Mouse (Mus musculus) right cerebral cortex, postnatal 10 days (tissue): ENCODE results near the gene Hoxc9.
A peak's percentile ranks its signal among the peaks of the same experiment; 100 is the strongest.

Experiments used
- DNase-seq, 2 experiments: peaks; one replicate each; pipeline ENCODE4 v3.0.0; 2021; ENCODE audit warnings: low spot score in 2 of 2

Hoxc9 gene

DNA sequence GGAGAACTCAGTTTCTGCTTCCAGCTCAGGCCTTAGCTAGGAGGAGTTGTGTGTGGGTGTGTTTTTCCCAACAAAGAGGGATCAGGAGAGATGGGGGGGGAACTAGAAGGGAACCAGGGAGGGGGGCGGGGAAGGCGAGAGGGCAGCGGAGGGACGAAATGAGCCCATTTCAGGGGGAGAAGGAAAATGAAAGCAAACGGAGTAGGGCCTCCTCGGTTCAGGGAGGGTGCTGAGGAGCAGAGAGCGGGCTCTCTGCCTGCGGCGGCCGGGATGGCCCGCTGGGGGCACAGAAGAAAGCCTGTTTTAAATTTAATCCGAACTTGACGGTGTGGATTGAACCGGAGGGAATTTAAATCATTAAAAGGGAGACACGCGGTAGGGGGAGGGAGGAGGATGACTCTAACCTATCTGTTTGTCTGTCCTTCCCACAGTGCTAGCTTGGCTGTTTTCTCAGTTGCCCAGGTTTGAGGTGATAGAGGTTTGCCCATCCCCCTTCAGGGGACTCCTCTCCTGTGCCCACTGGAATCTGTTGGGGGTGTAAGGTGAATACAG, 1.3 kb downstream of the Hoxc9 start:
- no peak for DNase-seq

DNA sequence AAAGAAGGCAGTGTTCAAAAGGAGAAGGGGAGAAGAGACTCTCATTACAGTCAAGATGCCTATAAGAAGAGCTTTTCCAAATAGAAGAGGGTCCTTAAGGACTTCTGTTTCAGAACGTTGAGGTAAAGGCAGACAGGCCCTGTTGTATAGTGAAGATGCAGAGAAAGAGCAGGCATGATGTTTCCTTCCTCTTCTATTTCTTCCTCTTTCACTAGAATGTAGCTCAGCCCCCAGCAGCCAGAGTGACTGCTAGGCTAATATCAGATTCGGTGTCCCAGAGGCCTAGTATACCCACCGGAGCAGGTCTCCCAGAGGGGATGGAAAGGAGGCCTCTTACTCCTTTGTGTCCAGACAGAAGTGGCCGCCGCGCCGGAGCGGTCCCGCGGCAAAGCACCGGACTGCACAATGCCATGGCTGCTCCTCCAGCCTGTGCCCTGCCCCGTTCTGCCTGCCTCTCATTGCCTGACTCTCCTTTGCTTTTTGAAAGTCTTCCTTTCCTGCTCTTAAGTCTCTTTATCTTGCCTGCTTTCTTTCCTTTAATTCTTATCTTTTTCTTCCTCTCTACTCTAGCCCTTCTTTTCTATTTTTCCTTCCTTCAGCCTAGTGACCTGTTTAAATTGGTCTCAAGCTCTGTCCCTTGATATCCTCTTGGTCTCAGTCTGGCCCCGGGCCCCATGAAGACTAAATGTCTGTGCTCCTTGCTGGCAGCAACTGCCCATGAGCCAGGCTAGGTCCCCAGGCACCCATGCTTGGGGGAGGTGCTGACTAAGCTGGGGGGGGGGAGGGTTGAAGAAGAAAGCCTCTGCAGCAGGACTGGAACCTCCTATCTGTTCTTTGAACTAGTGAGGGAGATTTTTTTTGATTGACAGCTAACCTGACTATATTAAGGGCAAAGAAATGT, 2.6 kb downstream of the Hoxc9 start:
- DNase-seq = no peak

DNA sequence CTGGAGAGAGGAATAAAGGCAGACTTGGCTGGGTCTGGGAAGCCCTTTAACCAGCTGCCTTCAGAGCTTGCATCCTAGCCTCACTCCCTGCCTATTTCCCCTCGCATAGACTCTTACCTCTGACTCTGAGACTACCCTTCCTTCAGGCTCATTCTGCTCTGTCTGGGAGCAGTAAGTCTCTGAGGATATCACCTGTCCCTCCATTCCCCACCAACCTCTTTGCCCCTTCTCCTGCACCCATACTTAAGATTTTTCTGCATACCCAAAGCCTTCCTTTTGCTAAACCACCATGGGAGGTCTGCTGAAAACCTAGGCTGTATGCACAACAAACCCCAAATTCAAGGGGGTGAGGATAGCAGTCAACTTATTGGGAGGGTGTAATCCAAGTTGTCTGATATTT, 3.7 kb downstream of the Hoxc9 start:
- no peak for DNase-seq

DNA sequence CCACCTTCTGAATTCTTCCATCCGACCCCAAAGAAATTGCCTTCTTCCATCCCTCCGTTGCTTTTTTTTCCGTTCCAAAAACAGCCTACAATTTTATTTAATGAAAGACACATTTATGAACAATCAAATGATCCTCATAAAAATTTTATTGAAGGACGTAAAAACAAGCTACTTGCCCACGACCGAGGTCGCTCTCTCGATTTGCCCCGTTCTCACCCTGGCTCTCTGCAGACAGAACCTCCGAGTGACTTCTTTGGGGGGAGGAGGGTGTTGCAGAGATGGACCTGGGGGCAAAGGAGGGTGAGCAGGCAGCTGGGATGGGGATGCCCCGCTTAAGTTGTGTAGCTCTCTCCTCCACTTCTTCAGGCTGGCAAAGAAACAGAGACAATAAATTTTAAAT, 4.1 kb downstream of the Hoxc9 start:
- no peak for DNase-seq

DNA sequence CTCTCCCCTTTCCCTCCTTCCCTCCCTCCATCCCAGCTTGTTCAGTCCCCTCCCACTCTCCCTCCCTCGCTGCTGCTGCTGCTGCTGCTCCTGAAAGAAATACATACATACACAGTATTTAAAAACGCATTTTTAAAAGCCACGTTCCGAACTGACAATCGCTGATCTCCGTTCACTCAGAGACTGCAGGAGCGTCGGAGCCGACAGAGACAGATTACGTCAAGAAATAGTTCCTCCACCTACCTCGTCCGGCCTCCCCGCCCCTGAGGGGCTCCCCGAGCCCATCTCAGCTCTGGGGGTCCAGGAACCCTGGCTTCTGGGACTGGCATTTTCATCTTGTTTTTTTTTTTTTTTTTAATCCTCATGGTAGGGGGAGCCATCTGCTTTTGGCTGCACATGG, 4.7 kb downstream of the Hoxc9 start:
- no peak for DNase-seq

DNA sequence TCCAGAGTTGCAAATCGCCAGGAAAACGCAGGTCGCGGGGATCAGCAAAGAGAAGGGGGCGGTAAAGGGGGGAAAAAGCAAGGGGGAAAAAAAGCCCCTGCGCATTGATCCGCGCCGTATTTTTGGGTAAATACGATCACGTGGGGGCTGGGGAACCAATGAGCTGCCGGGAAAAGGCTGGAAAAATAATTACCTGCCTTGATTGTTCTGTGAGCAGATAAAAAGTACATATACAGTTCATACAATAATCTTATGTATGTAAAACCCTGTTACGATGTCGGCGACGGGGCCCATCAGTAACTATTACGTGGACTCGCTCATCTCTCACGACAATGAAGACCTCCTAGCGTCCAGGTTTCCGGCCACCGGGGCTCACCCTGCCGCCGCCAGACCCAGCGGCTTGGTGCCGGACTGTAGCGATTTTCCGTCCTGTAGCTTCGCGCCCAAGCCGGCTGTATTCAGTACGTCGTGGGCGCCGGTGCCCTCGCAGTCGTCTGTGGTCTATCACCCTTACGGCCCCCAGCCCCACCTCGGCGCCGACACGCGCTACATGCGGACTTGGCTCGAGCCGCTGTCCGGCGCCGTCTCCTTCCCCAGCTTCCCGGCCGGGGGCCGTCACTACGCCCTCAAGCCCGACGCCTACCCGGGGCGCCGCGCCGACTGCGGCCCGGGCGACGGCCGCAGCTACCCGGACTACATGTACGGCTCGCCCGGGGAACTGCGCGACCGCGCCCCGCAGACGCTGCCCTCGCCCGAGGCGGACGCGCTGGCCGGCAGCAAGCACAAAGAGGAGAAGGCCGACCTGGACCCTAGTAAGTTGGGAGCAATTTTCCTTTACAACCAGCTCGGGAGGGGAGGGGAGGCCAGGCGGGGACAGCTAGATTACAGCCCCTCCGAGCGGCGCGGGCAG, 5.4 kb downstream of the Hoxc9 start:
- no peak for DNase-seq

DNA sequence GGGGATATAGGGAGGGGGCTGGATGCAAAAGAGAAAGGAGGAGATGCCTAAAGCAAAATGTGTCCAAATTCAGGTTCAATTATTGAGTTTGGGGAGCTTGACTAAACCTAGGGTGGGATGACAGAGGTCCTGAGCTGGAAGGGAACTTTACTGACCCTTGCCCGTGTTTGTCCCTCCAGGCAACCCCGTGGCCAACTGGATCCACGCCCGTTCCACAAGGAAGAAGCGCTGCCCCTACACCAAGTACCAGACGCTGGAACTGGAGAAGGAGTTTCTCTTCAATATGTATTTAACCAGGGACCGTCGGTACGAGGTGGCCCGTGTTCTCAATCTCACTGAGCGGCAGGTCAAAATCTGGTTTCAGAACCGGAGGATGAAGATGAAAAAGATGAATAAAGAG, 7.5 kb downstream of the Hoxc9 start:
- DNase-seq = no peak

DNA sequence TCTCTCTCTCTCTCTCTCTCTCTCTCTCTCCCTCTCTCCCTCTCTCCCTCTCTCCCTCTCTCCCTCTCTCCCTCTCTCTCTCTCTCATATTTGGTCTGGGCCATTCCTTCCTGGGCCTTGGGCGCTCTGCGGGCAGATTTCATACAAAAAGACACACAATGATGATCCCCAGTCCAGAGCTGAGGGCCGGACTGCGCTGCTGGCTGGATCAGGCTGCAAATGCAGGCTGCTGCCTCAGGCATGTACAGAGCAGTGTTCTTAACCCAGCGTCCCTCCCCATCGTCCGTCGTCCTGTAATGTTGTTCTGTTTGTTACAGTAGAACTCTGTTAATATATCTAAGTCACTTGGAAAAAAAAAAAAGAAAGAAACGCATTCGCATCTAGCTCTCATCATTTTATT, 8.3 kb downstream of the Hoxc9 start:
- no peak for DNase-seq

DNA sequence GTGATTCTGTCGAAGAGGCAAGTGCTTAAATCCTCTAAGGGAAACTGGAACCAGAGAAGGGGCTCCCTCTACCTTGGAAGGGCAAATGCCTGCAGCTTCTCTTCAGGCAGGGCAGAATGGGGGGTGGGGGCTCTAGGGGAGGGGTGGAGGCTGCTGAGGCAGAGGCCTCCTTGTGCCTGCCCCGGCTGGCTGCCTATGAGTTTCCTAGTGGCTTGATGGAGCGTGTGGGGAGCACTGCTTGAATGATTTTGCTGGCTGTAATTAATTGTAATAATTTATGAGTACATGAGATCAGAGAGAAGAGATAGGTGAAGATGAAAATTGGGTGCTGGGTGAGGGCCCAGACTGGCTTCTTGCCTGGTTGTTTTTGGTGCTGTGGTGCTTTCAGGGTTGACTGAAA, 8.7 kb downstream of the Hoxc9 start:
- no peak for DNase-seq

DNA sequence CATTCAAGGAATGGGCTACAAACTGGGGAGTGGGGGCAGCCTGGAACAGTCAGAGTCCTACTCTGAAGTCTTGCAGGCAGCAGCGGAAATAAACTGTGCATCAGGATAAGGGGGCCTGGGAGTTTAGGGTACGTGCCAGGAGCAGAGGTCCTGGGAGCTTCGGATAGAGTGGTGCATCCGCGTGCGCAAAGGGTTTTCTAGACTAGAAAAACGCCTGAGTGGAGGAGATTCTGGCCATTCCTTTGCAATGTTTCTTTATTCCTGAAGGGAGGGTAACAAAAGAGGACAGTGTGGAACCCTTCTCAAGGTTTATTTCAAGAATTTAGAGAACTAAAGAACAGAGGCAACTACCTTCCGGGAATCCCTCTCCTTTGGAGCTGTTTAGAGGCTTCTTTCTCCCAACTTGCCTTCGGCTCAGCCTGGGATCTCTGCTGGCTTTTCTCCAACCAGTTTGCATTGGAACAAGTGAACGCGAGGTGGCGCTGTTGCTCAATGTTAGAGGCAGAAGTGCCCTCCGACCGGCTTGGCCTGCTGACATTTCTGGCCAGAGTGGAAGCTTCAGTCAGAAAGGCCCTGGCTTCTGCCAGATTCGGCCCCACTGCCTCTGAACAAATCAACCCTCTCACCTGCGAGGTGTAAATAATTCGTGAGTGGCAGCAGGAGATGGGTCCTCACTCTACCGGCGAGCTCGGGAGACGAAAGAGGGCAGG, 11.0 kb downstream of the Hoxc9 start:
- DNase-seq = peak; percentile 76 to 85

DNA sequence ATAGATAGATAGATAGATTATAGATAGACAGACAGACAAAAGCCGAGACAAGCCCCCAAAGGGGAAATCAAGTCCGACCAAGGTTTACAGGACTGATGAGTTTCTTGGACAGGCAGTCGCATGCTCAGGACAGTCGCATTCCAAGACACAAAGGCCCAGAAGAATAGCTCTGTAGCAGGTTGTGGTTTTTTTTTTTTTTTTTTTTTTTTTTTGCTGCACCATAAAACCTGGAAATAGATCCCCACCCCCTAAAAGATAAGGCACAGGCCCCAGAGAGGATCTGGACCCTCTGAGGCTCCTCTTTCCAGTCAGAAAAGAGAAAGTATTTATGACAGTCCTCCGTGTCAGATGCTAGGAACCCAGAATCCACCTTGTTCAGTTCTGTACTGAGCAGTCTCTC, 11.8 kb downstream of the Hoxc9 start:
- DNase-seq = no peak

DNA sequence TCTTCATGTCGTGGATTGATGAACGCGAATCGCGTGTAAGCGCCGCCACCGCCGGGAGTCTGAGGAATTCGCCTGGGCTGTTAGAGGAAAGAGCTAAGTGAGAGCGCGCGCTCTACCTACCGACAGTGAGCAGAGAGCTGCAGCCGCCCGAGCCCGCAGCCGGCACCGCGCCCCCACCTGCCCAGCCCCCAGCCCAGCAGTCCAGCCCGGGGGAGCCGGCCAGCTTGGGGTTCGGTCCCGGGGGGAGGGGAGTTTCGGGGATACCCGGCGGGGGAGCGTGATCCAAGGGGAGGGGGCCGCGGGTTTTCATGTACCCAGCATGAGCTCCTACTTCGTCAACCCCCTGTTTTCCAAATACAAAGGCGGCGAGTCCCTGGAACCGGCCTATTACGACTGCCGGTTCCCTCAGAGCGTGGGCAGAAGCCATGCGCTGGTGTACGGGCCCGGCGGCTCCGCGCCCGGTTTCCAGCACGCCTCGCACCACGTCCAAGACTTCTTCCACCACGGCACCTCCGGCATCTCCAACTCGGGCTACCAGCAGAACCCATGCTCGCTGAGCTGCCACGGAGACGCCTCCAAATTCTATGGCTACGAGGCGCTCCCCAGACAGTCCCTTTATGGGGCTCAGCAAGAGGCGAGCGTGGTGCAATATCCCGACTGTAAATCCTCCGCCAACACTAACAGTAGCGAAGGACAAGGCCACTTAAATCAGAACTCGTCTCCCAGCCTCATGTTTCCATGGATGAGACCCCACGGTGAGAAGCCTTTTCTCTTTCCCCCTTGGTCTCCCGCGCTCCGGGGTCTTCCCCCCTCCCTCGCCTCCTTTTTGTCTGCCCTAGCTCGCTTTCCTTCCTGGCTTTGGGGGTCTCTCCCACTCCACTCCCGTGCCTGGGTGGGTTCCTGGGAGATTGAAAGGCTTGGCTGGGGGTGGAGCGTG, 14.5 kb downstream of the Hoxc9 start, which contains the start of gene Hoxc8:
Gene Hoxc8, plus strand, starts transcription at position 147 of the 937 bp plus-strand sequence.
- DNase-seq = no peak

DNA sequence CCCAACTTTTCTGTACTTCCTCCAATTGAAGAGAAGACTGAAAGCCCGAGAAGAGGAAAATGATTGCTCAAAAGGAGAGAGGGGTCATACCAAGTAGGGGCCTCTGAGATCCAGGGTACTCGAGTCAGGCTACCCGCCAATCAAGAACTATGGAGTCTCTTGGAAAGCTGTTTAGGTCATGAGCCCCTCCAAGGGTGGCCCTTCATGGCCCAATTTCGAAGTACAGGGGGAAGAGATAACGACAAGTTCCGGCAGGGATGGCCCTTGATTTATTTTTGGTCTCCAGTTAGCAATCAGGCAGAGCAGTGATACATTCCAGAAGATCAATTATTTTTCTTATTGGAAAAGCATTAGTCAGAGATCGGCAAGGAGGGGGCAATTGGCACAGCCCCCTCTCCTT, 15.5 kb downstream of the Hoxc9 start:
- DNase-seq = no peak

DNA sequence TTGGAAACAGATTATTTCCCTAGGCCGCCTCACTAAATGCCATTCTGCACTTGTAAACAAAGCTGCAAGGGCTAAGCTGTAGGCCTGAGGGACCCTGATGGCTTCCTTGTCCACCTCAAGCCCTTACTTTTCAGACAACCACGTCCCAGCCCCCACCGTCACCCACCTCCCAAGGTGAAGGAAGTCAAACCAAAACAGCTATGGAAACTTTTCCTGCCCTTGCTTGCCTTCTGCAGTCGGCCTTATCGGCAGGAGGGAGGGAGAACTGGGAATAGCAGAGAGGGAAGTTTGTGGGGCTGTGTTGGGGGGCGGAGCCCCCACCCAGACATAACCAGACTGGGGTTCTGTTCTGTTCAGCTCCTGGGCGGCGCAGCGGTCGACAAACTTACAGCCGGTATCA, 16.0 kb downstream of the Hoxc9 start:
- DNase-seq = no peak

DNA sequence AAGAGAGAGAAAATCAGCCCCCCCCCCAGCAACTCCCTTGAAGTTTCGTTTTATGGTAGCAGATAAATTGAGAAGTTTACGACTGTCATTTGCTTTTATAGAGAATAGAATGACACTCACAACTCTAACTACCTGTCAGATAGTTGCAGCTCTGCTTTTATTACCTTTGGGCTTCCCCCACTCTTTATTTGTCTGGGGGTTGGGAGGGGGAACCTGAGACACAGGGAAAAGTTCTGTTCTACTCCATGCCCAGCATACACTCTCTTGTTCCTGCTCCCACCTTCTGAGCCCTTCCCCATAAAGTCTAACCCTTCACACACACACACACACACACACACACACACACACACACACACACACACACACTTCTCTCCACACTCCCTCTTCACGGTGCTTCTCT, 16.6 kb downstream of the Hoxc9 start:
- DNase-seq = no peak

DNA sequence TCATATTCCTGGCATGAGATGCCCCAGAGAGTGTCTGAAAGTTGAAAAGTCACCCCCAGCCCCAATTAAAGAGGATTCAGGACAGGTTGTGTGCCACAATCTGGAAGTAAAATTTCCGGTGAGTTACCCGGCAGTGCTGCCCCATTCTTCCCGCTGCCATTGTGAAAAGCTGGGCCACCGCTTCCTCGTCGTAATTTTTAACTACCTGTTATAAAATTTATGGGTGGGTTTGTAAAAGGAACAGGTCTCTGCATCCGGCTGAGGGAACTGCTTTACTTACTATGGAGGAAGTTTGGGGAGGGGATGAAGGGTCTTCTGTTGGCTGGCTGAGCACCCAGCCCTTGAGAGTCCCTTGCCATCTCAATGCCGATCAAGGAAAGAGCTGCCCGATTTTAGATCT, 20.3 kb downstream of the Hoxc9 start:
- DNase-seq = no peak

DNA sequence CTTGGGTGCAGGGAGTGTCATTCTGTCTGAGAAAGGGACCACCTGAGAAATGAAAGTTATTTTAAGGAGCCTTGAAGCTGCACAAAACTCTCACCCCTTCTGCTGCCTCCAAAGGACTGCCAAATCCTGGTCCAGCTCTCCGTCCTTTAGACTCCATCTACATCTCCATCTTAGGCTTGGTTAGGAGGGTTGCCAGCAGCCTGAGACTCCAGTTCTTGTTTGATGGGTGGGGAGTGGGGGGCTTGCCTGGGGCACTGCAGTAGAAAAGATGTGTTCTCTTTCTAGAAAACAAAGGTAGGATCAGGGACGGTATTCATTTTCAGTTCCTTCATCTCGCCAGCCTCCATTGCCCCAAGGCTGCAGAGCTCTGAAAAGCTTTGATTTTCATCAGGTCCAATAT, 21.2 kb downstream of the Hoxc9 start:
- DNase-seq = no peak

DNA sequence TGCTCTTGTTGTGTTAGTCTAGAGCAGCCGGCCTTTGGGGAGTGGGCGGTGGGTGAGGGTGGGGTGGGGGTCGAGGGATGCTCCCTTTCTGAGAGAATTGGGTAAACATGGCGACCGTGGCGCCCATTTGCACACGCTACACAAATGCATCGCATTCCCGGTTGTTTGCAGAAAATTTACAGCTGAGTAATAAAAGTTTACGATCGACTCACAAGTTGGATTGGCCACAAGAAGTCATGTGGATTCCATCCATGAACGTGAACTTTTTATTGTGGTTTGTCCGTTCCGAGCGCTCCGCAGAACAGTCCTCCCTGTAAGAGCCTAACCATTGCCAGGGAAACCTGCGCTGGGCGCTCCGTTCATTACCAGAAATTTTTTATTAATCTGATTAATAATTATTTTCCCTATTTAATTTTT, 21.7 kb downstream of the Hoxc9 start, which contains the start of gene Hoxc6:
Gene Hoxc6, plus strand, starts transcription at position 319 of the 417 bp plus-strand sequence.
- DNase-seq = no peak

DNA sequence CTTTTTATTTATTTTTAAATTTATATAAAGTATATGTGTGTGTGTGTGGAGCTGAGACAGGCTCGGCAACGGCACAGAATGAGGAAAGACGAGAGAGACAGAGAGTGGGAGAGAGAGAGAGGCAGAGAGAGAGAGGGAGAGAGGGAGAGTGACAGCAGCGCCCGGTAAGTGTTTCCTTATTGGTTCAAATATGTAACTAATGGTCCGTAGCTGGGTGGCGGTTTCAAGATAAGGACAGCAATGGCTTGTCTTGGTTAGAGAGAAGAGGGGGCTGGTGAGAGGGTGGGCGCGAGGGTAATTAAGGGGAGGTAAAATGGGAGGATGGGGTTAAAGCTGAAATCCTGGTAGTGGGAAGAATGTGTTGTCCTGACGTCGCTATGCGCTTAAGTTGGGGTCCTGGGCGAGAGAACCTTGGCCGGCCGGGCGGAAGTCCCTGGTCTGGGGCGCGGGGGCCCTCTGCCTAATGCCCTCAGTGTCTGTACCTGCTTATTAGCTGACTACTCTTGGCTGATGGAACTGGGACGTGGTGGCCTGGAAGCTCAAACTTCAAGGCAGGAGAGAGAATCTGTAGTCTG, 22.5 kb downstream of the Hoxc9 start:
- no peak for DNase-seq

DNA sequence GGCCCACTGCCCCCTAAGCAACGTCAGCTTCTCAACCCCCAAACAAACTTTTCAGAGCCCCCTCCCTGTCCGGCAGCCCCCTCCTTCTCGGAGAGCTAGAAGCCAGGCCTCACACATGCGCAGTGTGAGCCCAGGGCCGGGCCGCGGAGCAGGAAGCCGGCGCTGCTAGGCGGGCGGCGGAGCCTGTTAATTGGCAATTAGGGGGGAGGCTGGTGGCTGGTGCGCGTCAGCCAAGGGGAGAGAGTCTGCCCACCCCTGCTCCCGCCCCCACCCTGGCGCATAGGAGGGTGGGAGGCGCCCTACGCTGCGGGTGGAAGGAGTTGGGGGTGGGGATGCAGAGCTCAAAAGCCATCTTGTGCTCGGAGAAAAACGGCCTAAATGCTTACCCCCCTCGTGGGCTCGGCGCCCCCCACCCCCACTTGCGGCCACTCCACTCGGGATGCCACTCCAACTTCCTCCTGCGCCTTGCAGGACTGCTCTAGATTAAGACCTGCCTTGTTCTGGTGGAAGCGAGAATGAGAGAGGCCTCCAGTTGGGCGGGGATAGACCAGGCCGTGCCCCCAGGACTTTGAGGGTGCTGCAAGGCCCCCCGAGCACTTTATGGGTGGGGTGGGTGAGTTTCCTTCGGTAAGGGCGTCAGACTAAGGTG, 23.1 kb downstream of the Hoxc9 start:
- no peak for DNase-seq
